Mouse (Mus musculus) liver, postnatal 0 days (tissue): ENCODE measurements around the gene 4930432M17Rik.

Source experiments
- CTCF ChIP-seq: sonication (generic); IDR thresholded peaks from 2 replicates; pipeline ENCODE4 v1.5.1; 2016; ENCODE audit warnings: antibody characterized with exemption, low read depth
- EP300 ChIP-seq: IDR thresholded peaks from 2 replicates; pipeline ENCODE4 v1.6.1; 2016; ENCODE audit warnings: antibody characterized with exemption, low read depth, mild to moderate bottlenecking

GRCm38 (mm10) chr3:121636748-121637147 lies 33.8 kb upstream of the 4930432M17Rik start:
- no peak for TF ChIP-seq CTCF
- no peak for TF ChIP-seq EP300
